Comparison of ENCODE assay signal across 9 mouse cellular contexts in the genomic region with DNA sequence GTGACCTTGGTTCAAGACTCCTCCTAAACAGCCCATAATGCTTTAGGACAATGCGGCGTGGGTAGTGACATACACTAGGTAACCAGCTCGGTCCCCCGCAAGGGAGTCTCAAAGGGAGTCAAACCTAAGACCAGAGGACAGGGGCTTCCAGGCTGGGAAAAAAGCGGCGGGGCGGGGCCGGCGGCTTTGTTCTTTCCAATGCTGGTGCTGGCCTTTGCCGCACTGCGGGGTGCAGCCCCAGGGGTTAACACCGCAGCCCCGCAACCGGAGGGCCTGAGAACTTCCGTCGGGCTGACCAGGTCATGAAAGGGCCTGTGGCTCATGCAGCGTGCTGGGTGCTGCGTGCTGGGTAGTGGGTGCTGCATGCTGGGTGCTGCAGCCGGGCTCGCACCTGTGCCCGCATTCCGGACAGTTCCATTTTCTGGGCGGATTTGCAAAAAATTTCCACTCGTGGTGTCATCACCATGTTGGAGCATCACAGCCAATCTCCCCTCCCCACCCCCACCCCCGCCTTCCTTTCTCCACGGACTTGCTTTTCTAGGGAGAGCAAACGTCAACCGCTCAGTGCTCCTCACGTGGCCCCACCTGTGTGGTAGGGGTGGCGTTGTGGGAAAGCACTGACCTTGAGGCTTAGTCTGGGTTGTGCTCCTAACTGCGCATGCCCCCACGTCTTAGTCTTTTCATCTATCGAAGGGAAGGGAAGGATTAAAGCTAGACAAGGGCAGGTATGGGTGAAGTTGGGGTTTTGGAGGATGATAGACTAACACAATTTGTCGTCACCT. TPM values are rescaled to one million over a fixed set of nuclear protein-coding genes. Genes with fewer than 3 reads are reported as not detected.
DNase-seq lines count a peak whose midpoint lies in the region; ATAC-seq lines count a peak whose summit lies in the region.
"Had no signal": no experiment of that assay in that cellular context is flagged by ENCODE, and none has a peak within 500 bp of the region (broad histone marks: within the 10 kb centered on the region; RNA-seq: fewer than 3 reads in every experiment).

No protein-coding gene starts in this region.

- 0 out of 2 replicates have a peak, but pooled peaks cover 9% of the 10 kb centered on the region for H3K27me3 ChIP-seq in forebrain, embryonic 14.5 days (replicated peaks; ENCODE audit: control insufficient read depth, insufficient read depth, low read length)
- peaks cover 52% of the 10 kb centered on the region for H3K27me3 ChIP-seq in midbrain, embryonic 10.5 days (ENCODE audit: low read depth, poor library complexity, severe bottlenecking)

- DNase-seq in embryo, embryonic 11 days = peak; percentile 38
- no peak for DNase-seq in embryo, embryonic 10 days (ENCODE audit: low spot score)
- peak; percentile 75 for DNase-seq in R1 (ENCODE audit: low read depth, low spot score)
- no peak for DNase-seq in forebrain, embryonic 14.5 days (ENCODE audit: low spot score)
- DNase-seq in midbrain, embryonic 10.5 days (ENCODE audit: low spot score) = peak; percentile 53
- DNase-seq in urinary bladder, adult 2 months (ENCODE audit: low spot score) = no peak
- no peak for DNase-seq in spleen, postnatal 14 days (ENCODE audit: low spot score in 2 of 2)
- DNase-seq in ovary, postnatal 36 days (ENCODE audit: low spot score) = no peak

- no peaks in the 10 kb centered on the region for H3K36me3 ChIP-seq in forebrain, embryonic 14.5 days (ENCODE audit: control insufficient read depth, insufficient read depth, low read length)
- no peaks in the 10 kb centered on the region for H3K36me3 ChIP-seq in midbrain, embryonic 10.5 days
- H3K36me3 ChIP-seq: liver, embryonic 15.5 days had no signal

- H3K27ac ChIP-seq in forebrain, embryonic 14.5 days (ENCODE audit: low read depth, low read length) = no peak overlapping the region
- H3K27ac ChIP-seq in midbrain, embryonic 10.5 days (replicated peaks) = peak overlapping the region; percentile 75
- H3K27ac ChIP-seq: liver, embryonic 15.5 days had no signal

- 29% methylated on average over 34 of the region's 34 CpGs for WGBS in forebrain, embryonic 14.5 days
- 25% methylated on average over 34 of the region's 34 CpGs for WGBS in midbrain, embryonic 10.5 days

- H3K4me2 ChIP-seq in forebrain, embryonic 14.5 days (ENCODE audit: low read length) = peak overlapping the region; percentile 14; the same call in 1 of the 2 replicates
- H3K4me2 ChIP-seq: liver, embryonic 15.5 days had no signal

- H3K9me3 ChIP-seq in forebrain, embryonic 14.5 days (replicated peaks; ENCODE audit: control insufficient read depth, low read length) = no peaks in the 10 kb centered on the region
- no peaks in the 10 kb centered on the region for H3K9me3 ChIP-seq in midbrain, embryonic 10.5 days (replicated peaks)
- H3K9me3 ChIP-seq: liver, embryonic 15.5 days had no signal

- no peak for ATAC-seq in forebrain, embryonic 14.5 days

- no peak overlapping the region for H3K4me3 ChIP-seq in forebrain, embryonic 14.5 days (ENCODE audit: low read depth, low read length)
- peak overlapping the region; percentile 40 for H3K4me3 ChIP-seq in midbrain, embryonic 10.5 days
- H3K4me3 ChIP-seq: liver, embryonic 15.5 days had no signal

- no peak overlapping the region for H3K9ac ChIP-seq in forebrain, embryonic 14.5 days (ENCODE audit: low read length)
- H3K9ac ChIP-seq: liver, embryonic 15.5 days had no signal

- peaks cover 26% of the 10 kb centered on the region for H3K4me1 ChIP-seq in forebrain, embryonic 14.5 days (ENCODE audit: control insufficient read depth, insufficient read depth, low read length)
- H3K4me1 ChIP-seq in midbrain, embryonic 10.5 days = peaks cover 62% of the 10 kb centered on the region

RNA-seq across cellular contexts. Expression of a gene that starts 14.3 kb away (rescaled TPM):
- 7,624 and 8,172 TPM in 2 replicates for polyA plus RNA-seq in forebrain, embryonic 14.5 days (2014; fragmentation: Nextera tagmentation; extraction: Ambion mirVana)
- 2,607 and 3,209 TPM in 2 replicates for polyA plus RNA-seq in midbrain, embryonic 10.5 days (2016; fragmentation: Nextera tagmentation; extraction: Ambion mirVana)
- 67.0 and 104 TPM in 2 replicates for polyA plus RNA-seq in urinary bladder, adult 2 months (2012; rRNA removed)

RNA-seq across cellular contexts. Expression of a gene that starts 42.7 kb away (rescaled TPM):
- polyA plus RNA-seq in forebrain, embryonic 14.5 days (2014; fragmentation: Nextera tagmentation; extraction: Ambion mirVana) = 4.3 and 6.0 TPM in 2 replicates
- polyA plus RNA-seq in midbrain, embryonic 10.5 days (2016; fragmentation: Nextera tagmentation; extraction: Ambion mirVana) = 3.5 and 3.6 TPM in 2 replicates
- 40.0 and 42.7 TPM in 2 replicates for polyA plus RNA-seq in urinary bladder, adult 2 months (2012; rRNA removed)

RNA-seq across cellular contexts. Expression of a gene that starts 57.0 kb away (rescaled TPM):
- 2.2 and 3.3 TPM in 2 replicates for polyA plus RNA-seq in forebrain, embryonic 14.5 days (2014; fragmentation: Nextera tagmentation; extraction: Ambion mirVana)
- polyA plus RNA-seq in midbrain, embryonic 10.5 days (2016; fragmentation: Nextera tagmentation; extraction: Ambion mirVana) = 25.5 and 28.6 TPM in 2 replicates
- 0.44 and 0.72 TPM in 2 replicates for polyA plus RNA-seq in urinary bladder, adult 2 months (2012; rRNA removed)

RNA-seq across cellular contexts. Expression of a gene that starts 57.7 kb away (rescaled TPM):
- 7.6 and 9.8 TPM in 2 replicates for polyA plus RNA-seq in forebrain, embryonic 14.5 days (2014; fragmentation: Nextera tagmentation; extraction: Ambion mirVana)
- polyA plus RNA-seq in midbrain, embryonic 10.5 days (2016; fragmentation: Nextera tagmentation; extraction: Ambion mirVana) = 7.2 and 8.9 TPM in 2 replicates
- polyA plus RNA-seq in urinary bladder, adult 2 months (2012; rRNA removed) = 37.9 and 39.9 TPM in 2 replicates

Comparison
In these comparisons a context has a peak if more than half of its experiments do, and no peak if none do; other contexts are left out.
1. DNase-seq: peak in embryo, embryonic 11 days (single experiment), R1 (single experiment) and midbrain, embryonic 10.5 days (single experiment); none in embryo, embryonic 10 days (single experiment), forebrain, embryonic 14.5 days (single experiment), urinary bladder, adult 2 months (single experiment), spleen, postnatal 14 days (0 of 2) and ovary, postnatal 36 days (single experiment).
2. RNA of a gene that starts 14.3 kb away (polyA plus RNA-seq): 7,624 to 8,172 TPM in forebrain, embryonic 14.5 days and 2,607 to 3,209 TPM in midbrain, embryonic 10.5 days; 67.0 to 104 TPM in urinary bladder, adult 2 months; every median in the first group is over 10 times any median in the second.